Mouse (Mus musculus) megakaryocyte-erythroid progenitor cell, adult 5-6 weeks (primary cell): ENCODE measurements around the gene Il22ra2. TPM values are rescaled to one million over a fixed set of nuclear protein-coding genes. Genes with fewer than 3 reads are reported as not detected.

ENCODE experiments used
- ATAC-seq: replicated peaks from 2 replicates; pipeline ENCODE4 v1.8.0; 2016; ENCODE audit warnings: mild to moderate bottlenecking, inconsistent platforms; ENCODE audit not compliant: severe bottlenecking, poor library complexity, low FRiP score, low TSS enrichment
- total RNA-seq, 2 experiments: library from RNA; stranded (forward) in 1 of 2; stranded (reverse) in 1 of 2; fragments of 200-1000, 215-1000 nt in 1 of 2; fragments of >200 nt in 1 of 2; fragmentation: Nextera tagmentation in 1 of 2; gene quantifications; 2 replicates each; pipeline ENCODE4 v1.2.3; 2014 to 2017

Il22ra2 gene
- total RNA-seq (2014; fragmentation: Nextera tagmentation) (not detected in 2 replicates), total RNA-seq (2017) (0.11 TPM in 1 of 2 replicates, not detected in the other)

- no peak for ATAC-seq
Measured at GRCm38 (mm10) chr10:19621408-19622048, at the start of gene Il22ra2. Il22ra2 (plus strand) TSS chr10:19621998.

GRCm38 (mm10) chr10:19577571-19577970 lies 44.2 kb upstream of the Il22ra2 start:
- no peak for ATAC-seq

- no peak for ATAC-seq
Measured at GRCm38 (mm10) chr10:19578001-19578400, 43.8 kb upstream of the Il22ra2 start.

GRCm38 (mm10) chr10:19578409-19578986 lies 43.3 kb upstream of the Il22ra2 start:
- ATAC-seq, result peak; percentile 24; the same call in 1 of the 2 replicates

- ATAC-seq, result no peak
Measured at GRCm38 (mm10) chr10:19580660-19581059, 41.1 kb upstream of the Il22ra2 start.

GRCm38 (mm10) chr10:19581844-19582582 lies 39.8 kb upstream of the Il22ra2 start:
- peak; percentile 58 for ATAC-seq

GRCm38 (mm10) chr10:19582806-19583430 lies 38.9 kb upstream of the Il22ra2 start:
- ATAC-seq, result peak; percentile 16; the same call in 1 of the 2 replicates

GRCm38 (mm10) chr10:19584064-19584463 lies 37.7 kb upstream of the Il22ra2 start:
- ATAC-seq, result no peak

- ATAC-seq, result peak; percentile 27; the same call in 1 of the 2 replicates
Measured at GRCm38 (mm10) chr10:19584846-19585245, 37.0 kb upstream of the Il22ra2 start.

GRCm38 (mm10) chr10:19585860-19586259 lies 35.9 kb upstream of the Il22ra2 start:
- peak; percentile 71 for ATAC-seq

- no peak for ATAC-seq
Measured at GRCm38 (mm10) chr10:19587281-19587680, 34.5 kb upstream of the Il22ra2 start.

- no peak for ATAC-seq
Measured at GRCm38 (mm10) chr10:19589626-19590025, 32.2 kb upstream of the Il22ra2 start.

- ATAC-seq, result peak; percentile 46
Measured at GRCm38 (mm10) chr10:19591286-19591640, 30.5 kb upstream of the Il22ra2 start.

- peak; percentile 92 for ATAC-seq
Measured at GRCm38 (mm10) chr10:19591641-19592441, 30.0 kb upstream of the Il22ra2 start, which contains the start of gene Ifngr1. Ifngr1 (plus strand) TSS chr10:19591949.

GRCm38 (mm10) chr10:19592556-19592955 lies 29.2 kb upstream of the Il22ra2 start:
- ATAC-seq, result no peak

GRCm38 (mm10) chr10:19593296-19593695 lies 28.5 kb upstream of the Il22ra2 start:
- ATAC-seq, result no peak

GRCm38 (mm10) chr10:19594201-19594905 lies 27.4 kb upstream of the Il22ra2 start:
- ATAC-seq, result no peak

- ATAC-seq, result no peak
Measured at GRCm38 (mm10) chr10:19596866-19597265, 24.9 kb upstream of the Il22ra2 start.

GRCm38 (mm10) chr10:19598091-19598490 lies 23.7 kb upstream of the Il22ra2 start:
- ATAC-seq, result no peak
